In genomic region chr7:45122561-45123185, GRCm38 (mm10) we compare ENCODE assay signal across 8 mouse cellular contexts. TPM values are rescaled to one million over a fixed set of nuclear protein-coding genes. Genes with fewer than 3 reads are reported as not detected.
DNase-seq lines count a peak whose midpoint lies in the region; ATAC-seq and TF ChIP-seq lines count a peak whose summit lies in the region.

No protein-coding gene starts in this region.

- H3K9ac ChIP-seq in hindbrain, embryonic 13.5 days = peak overlapping the region; percentile 99
- H3K9ac ChIP-seq in midbrain, embryonic 14.5 days (replicated peaks; ENCODE audit: low read length) = peak overlapping the region; percentile 93

- no peak for TF ChIP-seq CTCF in kidney, adult 2 months (conservative IDR thresholded peaks at IDR 0.05; ENCODE audit: insufficient read depth, insufficient read length, low read depth, low read length)

- H3K4me3 ChIP-seq in kidney, adult 2 months (ENCODE audit: insufficient read depth, low read depth, low read length) = peak overlapping the region; percentile 91
- peak overlapping the region; percentile 75 for H3K4me3 ChIP-seq in brown adipose tissue, adult 24 weeks (ENCODE audit: insufficient read depth, low read depth, low read length)
- peak overlapping the region; percentile 94 for H3K4me3 ChIP-seq in hindbrain, embryonic 13.5 days
- H3K4me3 ChIP-seq in midbrain, embryonic 14.5 days (replicated peaks; ENCODE audit: low read depth, low read length) = peak overlapping the region; percentile 70

- intact Hi-C loops in left cerebral cortex, postnatal 4 days (cut with DNase I) = no loop called here

- H3K27ac ChIP-seq in kidney, adult 2 months (ENCODE audit: insufficient read depth, low read depth, low read length) = no peak overlapping the region
- H3K27ac ChIP-seq in brown adipose tissue, adult 24 weeks (replicated peaks; ENCODE audit: low read depth, low read length) = peak overlapping the region; percentile 89
- H3K27ac ChIP-seq in hindbrain, embryonic 13.5 days = no peak overlapping the region
- H3K27ac ChIP-seq in midbrain, embryonic 14.5 days (replicated peaks; ENCODE audit: low read depth, low read length) = no peak overlapping the region

- peaks cover 18% of the 10 kb centered on the region for H3K4me1 ChIP-seq in kidney, adult 2 months (ENCODE audit: control insufficient read depth, insufficient read depth, low read length)
- peaks cover 16% of the 10 kb centered on the region for H3K4me1 ChIP-seq in brown adipose tissue, adult 24 weeks (ENCODE audit: control insufficient read depth, insufficient read depth, insufficient read length, low read length)
- H3K4me1 ChIP-seq in hindbrain, embryonic 13.5 days (replicated peaks) = peaks cover 54% of the 10 kb centered on the region
- peaks cover 16% of the 10 kb centered on the region for H3K4me1 ChIP-seq in midbrain, embryonic 14.5 days (ENCODE audit: control insufficient read depth, insufficient read depth, low read length)

- no peak for TF ChIP-seq POLR2A in kidney, adult 2 months (IDR thresholded peaks at IDR 0.05; ENCODE audit: low read depth, low read length)

- WGBS in kidney, adult 2 months = 72% methylated on average over 15 of the region's 15 CpGs
- 87% methylated on average over 15 of the region's 15 CpGs for WGBS in hindbrain, embryonic 13.5 days
- WGBS in midbrain, embryonic 14.5 days = 88% methylated on average over 15 of the region's 15 CpGs

- ATAC-seq in hindbrain, embryonic 13.5 days (ENCODE audit: low FRiP score) = no peak
- no peak for ATAC-seq in midbrain, embryonic 14.5 days (ENCODE audit: low FRiP score, low TSS enrichment)

- peak overlapping the region; percentile 94 for H3K4me2 ChIP-seq in hindbrain, embryonic 13.5 days
- peak overlapping the region; percentile 88 for H3K4me2 ChIP-seq in midbrain, embryonic 14.5 days (ENCODE audit: low read length)

- H3K9me3 ChIP-seq in hindbrain, embryonic 13.5 days = no peaks in the 10 kb centered on the region
- H3K9me3 ChIP-seq in midbrain, embryonic 14.5 days (ENCODE audit: control insufficient read depth, low read length) = no peaks in the 10 kb centered on the region

- DNase-seq in kidney, adult 2 months = no peak
- DNase-seq in kidney, adult 8-10 months = no peak
- no peak for DNase-seq in midbrain, embryonic 14.5 days
- DNase-seq in embryo, embryonic 10.5 days (ENCODE audit: low spot score) = no peak
- no peak for DNase-seq in spleen, postnatal 36 days (ENCODE audit: low spot score in 2 of 2)
- no peak for DNase-seq in left cerebral cortex, postnatal 4 days

- H3K36me3 ChIP-seq in kidney, adult 2 months (ENCODE audit: control insufficient read depth, insufficient read depth, low read length) = peaks cover 14% of the 10 kb centered on the region; the same call in 1 of the 2 replicates
- H3K36me3 ChIP-seq in hindbrain, embryonic 13.5 days = peaks cover 77% of the 10 kb centered on the region
- peaks cover 81% of the 10 kb centered on the region for H3K36me3 ChIP-seq in midbrain, embryonic 14.5 days (ENCODE audit: control insufficient read depth, insufficient read depth, low read length)

- no peaks in the 10 kb centered on the region for H3K27me3 ChIP-seq in kidney, adult 2 months (replicated peaks; ENCODE audit: control insufficient read depth, insufficient read depth, low read length)
- no peaks in the 10 kb centered on the region for H3K27me3 ChIP-seq in hindbrain, embryonic 13.5 days
- no peaks in the 10 kb centered on the region for H3K27me3 ChIP-seq in midbrain, embryonic 14.5 days (ENCODE audit: control insufficient read depth, insufficient read depth, low read length)

RNA-seq across cellular contexts. Expression of gene Rps11, which starts 1.6 kb away (rescaled TPM):
- 176 and 310 TPM in 2 replicates for polyA plus RNA-seq in kidney, adult 2 months (2012; rRNA removed)
- polyA plus RNA-seq in brown adipose tissue, adult 24 weeks (2012; ENCODE audit: insufficient read depth, insufficient read length, missing spikeins) = 1,258 and 1,344 TPM in 2 replicates
- 994 and 999 TPM in 2 replicates for polyA plus RNA-seq in hindbrain, embryonic 13.5 days (2015; fragmentation: Nextera tagmentation; extraction: Ambion mirVana)
- 915 and 960 TPM in 2 replicates for polyA plus RNA-seq in midbrain, embryonic 14.5 days (2014; fragmentation: Nextera tagmentation; extraction: Ambion mirVana)
- total RNA-seq in left cerebral cortex, postnatal 4 days (2021) = 100 to 1,000 TPM; 707 to 729 TPM

RNA-seq across cellular contexts. Expression of gene Rpl13a, which starts 5.9 kb away (rescaled TPM):
- polyA plus RNA-seq in kidney, adult 2 months (2012; rRNA removed) = 1,329 and 1,360 TPM in 2 replicates
- 1,142 and 1,278 TPM in 2 replicates for polyA plus RNA-seq in brown adipose tissue, adult 24 weeks (2012; ENCODE audit: insufficient read depth, insufficient read length, missing spikeins)
- 770 and 846 TPM in 2 replicates for polyA plus RNA-seq in hindbrain, embryonic 13.5 days (2015; fragmentation: Nextera tagmentation; extraction: Ambion mirVana)
- 746 and 846 TPM in 2 replicates for polyA plus RNA-seq in midbrain, embryonic 14.5 days (2014; fragmentation: Nextera tagmentation; extraction: Ambion mirVana)
- 1,000 to 10,000 TPM in 1 of 2 experiments, 100 to 1,000 TPM in 1; 958 to 1,083 TPM for total RNA-seq in left cerebral cortex, postnatal 4 days (2021)

RNA-seq across cellular contexts. Expression of gene Gm45713, which starts 13.4 kb away (rescaled TPM):
- 5.6 TPM in 2 replicates for polyA plus RNA-seq in kidney, adult 2 months (2012; rRNA removed)
- not detected in 2 replicates for polyA plus RNA-seq in brown adipose tissue, adult 24 weeks (2012; ENCODE audit: insufficient read depth, insufficient read length, missing spikeins)
- polyA plus RNA-seq in hindbrain, embryonic 13.5 days (2015; fragmentation: Nextera tagmentation; extraction: Ambion mirVana) = 0.14 TPM in 1 of 2 replicates, not detected in the other
- 0.53 TPM in 1 of 2 replicates, not detected in the other for polyA plus RNA-seq in midbrain, embryonic 14.5 days (2014; fragmentation: Nextera tagmentation; extraction: Ambion mirVana)
- under 1 TPM in 1 of 2 experiments, not detected in 1; 0.50 TPM for total RNA-seq in left cerebral cortex, postnatal 4 days (2021)

RNA-seq across cellular contexts. Expression of gene Flt3l, which starts 13.6 kb away (rescaled TPM):
- 36.8 and 37.7 TPM in 2 replicates for polyA plus RNA-seq in kidney, adult 2 months (2012; rRNA removed)
- polyA plus RNA-seq in brown adipose tissue, adult 24 weeks (2012; ENCODE audit: insufficient read depth, insufficient read length, missing spikeins) = 5.9 and 6.8 TPM in 2 replicates
- polyA plus RNA-seq in hindbrain, embryonic 13.5 days (2015; fragmentation: Nextera tagmentation; extraction: Ambion mirVana) = 1.4 and 1.6 TPM in 2 replicates
- polyA plus RNA-seq in midbrain, embryonic 14.5 days (2014; fragmentation: Nextera tagmentation; extraction: Ambion mirVana) = 0.50 and 1.4 TPM in 2 replicates
- total RNA-seq in left cerebral cortex, postnatal 4 days (2021) = 1 to 10 TPM; 2.8 to 3.0 TPM

RNA-seq across cellular contexts. Expression of gene Fcgrt, which starts 19.0 kb away (rescaled TPM):
- 240 and 244 TPM in 2 replicates for polyA plus RNA-seq in kidney, adult 2 months (2012; rRNA removed)
- polyA plus RNA-seq in brown adipose tissue, adult 24 weeks (2012; ENCODE audit: insufficient read depth, insufficient read length, missing spikeins) = 167 and 170 TPM in 2 replicates
- polyA plus RNA-seq in hindbrain, embryonic 13.5 days (2015; fragmentation: Nextera tagmentation; extraction: Ambion mirVana) = 26.9 and 28.3 TPM in 2 replicates
- 4.8 and 21.8 TPM in 2 replicates for polyA plus RNA-seq in midbrain, embryonic 14.5 days (2014; fragmentation: Nextera tagmentation; extraction: Ambion mirVana)
- total RNA-seq in left cerebral cortex, postnatal 4 days (2021) = 10 to 100 TPM; 17.7 to 18.3 TPM
